Mouse (Mus musculus) left cerebral cortex, adult 11 months (tissue): ENCODE data around the gene Slc11a2.
"Not testable (repeated sequence)": the region's sequence is repeated elsewhere in the genome, so short reads cannot be mapped to it uniquely, and the experiment has no call there.

Experiments
- DNase-seq: peaks from one replicate; pipeline ENCODE4 v3.0.0; 2022; ENCODE audit warnings: low spot score

Slc11a2 gene

GRCm38 (mm10) chr15:100352711-100353250, 72.1 kb downstream of the Slc11a2 start, which contains the start of the genes Methig1 and Mettl7a2:
Methig1 (plus strand) TSS chr15:100353149.
Mettl7a2 (plus strand) TSS chr15:100353200.
- DNase-seq = no peak

DNA sequence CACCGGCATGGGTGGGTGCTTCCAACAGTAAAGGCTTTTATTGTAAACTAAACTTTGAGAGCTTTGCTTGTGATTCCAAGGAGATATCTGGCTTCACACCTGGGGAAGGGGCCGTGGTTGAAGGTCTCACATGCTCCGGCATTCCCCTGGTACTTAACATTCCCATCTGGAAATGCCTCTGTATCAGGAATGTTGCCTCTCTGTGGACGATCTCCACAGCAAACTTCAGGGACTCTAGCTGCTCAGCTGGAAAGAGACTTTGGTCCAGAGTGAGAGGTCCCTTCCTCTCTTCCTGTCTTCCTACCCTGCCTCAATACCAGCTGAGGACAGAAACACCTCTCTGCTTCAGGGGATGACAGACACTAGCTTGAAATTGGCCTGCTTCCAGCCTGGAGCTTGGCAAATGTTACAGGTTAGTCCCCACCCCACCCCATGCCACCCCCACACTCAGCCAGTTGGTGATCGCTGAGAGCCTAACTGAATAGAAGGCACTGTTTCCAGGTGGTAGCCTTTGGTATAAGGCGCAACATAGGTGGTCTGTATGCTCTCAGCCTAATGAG, 73.3 kb downstream of the Slc11a2 start:
- DNase-seq = no peak

DNA sequence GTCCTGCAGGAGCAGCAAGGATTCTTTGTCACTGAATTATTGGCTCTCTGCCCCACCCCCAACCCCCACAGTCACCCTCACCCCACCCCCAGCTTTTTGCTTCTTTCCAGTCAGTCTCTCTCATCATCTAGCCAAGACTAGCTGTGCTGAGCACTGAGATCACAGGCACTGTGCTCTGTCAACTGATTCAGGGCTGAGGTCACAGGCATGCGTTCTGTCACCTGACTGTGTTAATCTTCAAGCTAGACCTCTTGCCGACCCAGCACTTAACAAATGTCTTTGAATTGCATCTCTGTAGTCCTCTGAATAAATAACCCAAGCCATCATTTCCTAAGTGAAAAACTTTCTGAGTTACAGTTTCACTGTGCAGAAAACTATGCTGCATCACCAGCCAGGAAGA, 75.4 kb downstream of the Slc11a2 start:
- DNase-seq = no peak

- DNase-seq = no peak
Measured at GRCm38 (mm10) chr15:100346761-100347160, 78.1 kb downstream of the Slc11a2 start.

DNA sequence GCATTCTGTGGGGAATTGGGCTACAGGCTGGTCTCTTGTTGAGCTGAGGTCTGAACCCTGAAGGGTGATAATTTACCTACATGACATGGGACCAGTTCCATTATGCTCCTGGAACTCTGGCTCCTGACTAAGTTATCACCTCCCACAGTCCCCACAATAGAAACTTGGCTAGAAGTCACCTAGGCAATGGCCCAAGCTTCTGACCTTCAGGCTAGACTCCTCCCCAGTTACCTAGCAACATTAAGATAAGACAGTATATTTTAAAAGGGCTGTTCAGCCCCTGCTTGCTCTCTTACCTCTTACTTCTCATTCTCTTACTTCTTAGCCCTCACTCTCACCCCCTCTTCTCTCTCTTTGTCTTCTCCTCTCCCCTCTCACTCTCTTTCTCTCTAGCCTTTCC, 79.4 kb downstream of the Slc11a2 start:
- DNase-seq = no peak

- DNase-seq = not testable (repeated sequence)
Measured at GRCm38 (mm10) chr15:100341314-100341980, 83.4 kb downstream of the Slc11a2 start.
